Mouse (Mus musculus) testis, adult 2 months (tissue): Measurements from ENCODE around the gene Mthfd2l.

Source experiments
- CTCF ChIP-seq: fragments of 200-500 bp; IDR thresholded peaks from 2 replicates; pipeline ENCODE4 v1.5.1; 2012; ENCODE audit warnings: low read depth, mild to moderate bottlenecking, inconsistent platforms, low read length, moderate library complexity; ENCODE audit not compliant: control insufficient read depth, insufficient read depth, insufficient replicate concordance
- POLR2A ChIP-seq: fragments of 200-500 bp; IDR thresholded peaks from 2 replicates; pipeline ENCODE4 v1.6.1; 2012; ENCODE audit warnings: low read depth, mild to moderate bottlenecking, inconsistent platforms, low read length, moderate library complexity; ENCODE audit not compliant: control insufficient read depth

- TF ChIP-seq CTCF (no peak; the same call in 1 of the 2 replicates), POLR2A (no peak)
Measured at GRCm38 (mm10) chr5:90952731-90953481, 22.0 kb downstream of the Mthfd2l start.
